Mouse (Mus musculus) bone marrow, adult 2 months (tissue): ENCODE measurements around the gene Agap2.

Experiments
- CTCF ChIP-seq: fragments of 200-500 bp; IDR thresholded peaks from 2 replicates; pipeline ENCODE4 v1.5.1; 2011; ENCODE audit warnings: low read length, control low read depth; ENCODE audit not compliant: control insufficient read depth, insufficient read depth
- POLR2A ChIP-seq: fragments of 200-500 bp; IDR thresholded peaks from 2 replicates; pipeline ENCODE4 v1.6.1; 2011; ENCODE audit warnings: low read depth, mild to moderate bottlenecking, control low read depth, low read length, borderline replicate concordance; ENCODE audit not compliant: control insufficient read depth

DNA sequence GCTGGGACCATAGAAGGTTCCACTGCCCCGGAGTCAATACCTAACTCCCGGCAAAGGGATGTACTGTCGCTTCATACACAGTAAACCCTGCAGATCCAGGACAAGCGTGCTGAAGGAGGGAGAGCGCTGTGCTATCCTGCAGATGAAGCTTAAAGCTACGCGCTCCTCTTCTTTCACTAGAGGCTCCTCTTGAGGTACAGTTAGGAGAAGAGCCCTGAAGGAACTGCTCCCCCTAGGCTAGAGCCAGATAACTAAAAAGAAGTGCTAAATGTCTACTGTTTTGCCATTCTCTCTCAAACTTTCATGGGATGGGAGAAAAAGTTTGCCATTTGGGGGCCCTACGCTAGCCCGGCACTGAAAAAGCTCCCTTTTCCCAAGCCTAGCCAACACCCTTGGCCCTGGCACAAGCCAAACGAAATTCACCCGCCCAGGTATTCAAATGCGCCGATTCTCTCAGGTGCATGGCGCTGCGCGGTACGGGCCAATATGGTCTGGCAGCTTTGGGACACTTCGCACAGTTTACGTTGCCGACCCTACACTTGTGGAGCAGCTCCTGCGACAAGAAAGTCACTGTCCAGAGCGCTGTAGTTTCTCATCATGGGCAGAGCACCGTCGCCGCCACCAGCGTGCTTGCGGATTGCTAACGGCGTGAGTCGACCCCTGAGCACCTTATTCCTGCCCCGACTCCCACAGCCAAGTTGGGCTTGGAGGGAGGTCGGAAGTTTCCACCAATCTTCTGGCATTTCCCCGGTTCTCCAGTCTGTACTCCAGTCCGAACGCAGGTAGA is 26.3 kb upstream of the Agap2 start:
- TF ChIP-seq CTCF: no peak
- no peak for TF ChIP-seq POLR2A
